Mouse (Mus musculus): ENCODE measurements at regions not wholly inside any gene's neighbourhood (a gene's known extent, or its start where the extent isn't known, plus 50 kb on each side); places are given as distances from the start of the nearest gene placed in this dataset.

DNA sequence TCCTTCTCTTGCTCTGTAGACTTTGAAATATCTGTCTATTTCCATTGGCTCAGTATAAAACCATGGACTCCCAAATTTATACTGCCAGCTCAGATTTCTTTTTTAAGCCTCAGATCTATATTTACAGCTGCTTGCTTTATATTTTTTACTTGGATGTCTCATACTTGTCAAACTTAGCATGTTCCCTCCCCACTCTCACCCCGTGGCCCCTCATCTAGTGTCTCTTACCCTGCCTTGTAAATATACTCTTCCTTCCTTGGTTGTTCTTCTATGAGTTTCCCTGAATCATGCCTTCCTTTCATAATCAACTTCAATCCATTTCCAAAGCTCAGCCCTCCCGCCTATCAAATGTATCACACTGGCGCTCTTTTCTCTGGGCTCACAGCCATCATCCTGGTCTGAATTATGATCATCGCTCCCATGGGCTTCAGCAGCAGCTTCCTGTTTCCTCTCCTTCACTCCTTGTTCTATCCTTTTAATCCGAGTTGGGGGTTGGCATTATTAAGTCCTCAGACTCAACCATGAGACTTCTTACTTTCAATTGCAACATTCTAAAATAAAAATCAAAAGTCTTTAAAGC is 177.0 kb upstream of the Cnr1 start:
- TF ChIP-seq CTCF (IDR thresholded peaks at IDR 0.05; ENCODE audit: low read depth) (no peak), EP300 (IDR thresholded peaks at IDR 0.05; ENCODE audit: low read depth) (no peak)
